Mouse (Mus musculus) left cerebral cortex, postnatal 10 days (tissue): ENCODE results near the gene Arsg. TPM values are rescaled to one million over a fixed set of nuclear protein-coding genes. Genes with fewer than 3 reads are reported as not detected.
"Not testable (repeated sequence)": the region's sequence is repeated elsewhere in the genome, so short reads cannot be mapped to it uniquely, and the experiment has no call there.

ENCODE experiments used
- DNase-seq, 2 experiments: peaks; one replicate each; pipeline ENCODE4 v3.0.0; 2021 to 2022; ENCODE audit warnings: low spot score in 2 of 2, mixed read lengths in 1 of 2; ENCODE audit errors: extremely low spot score in 1 of 2
- intact Hi-C: fragments of 180-260 bp; cut with DNase I; formaldehyde crosslinking; loops from one replicate; pipeline ENCODE4 v1.15.1; 2025
- total RNA-seq, 2 experiments: library from RNA; stranded (reverse); gene quantifications; 2 replicates each; pipeline ENCODE4 v1.2.3; 2021

Arsg gene
- total RNA-seq, 2 experiments from 2014 or later: 5.7 to 6.5 TPM

- intact Hi-C loops: no loop called here
- no peak for DNase-seq
These were observed 125.8 kb downstream of the Arsg start for GRCm38 (mm10) chr11:109598778-109599570.

- DNase-seq: no peak
- intact Hi-C loops: no loop called here
These were observed 134.4 kb downstream of the Arsg start for GRCm38 (mm10) chr11:109607600-109607999.

- intact Hi-C loops: no loop called here
- no peak for DNase-seq
These were observed 135.9 kb downstream of the Arsg start for GRCm38 (mm10) chr11:109608976-109609625.

- intact Hi-C loops: no loop called here
- no peak for DNase-seq
These were observed 137.0 kb downstream of the Arsg start for GRCm38 (mm10) chr11:109610046-109610794.

GRCm38 (mm10) chr11:109610795-109611302 is 137.7 kb downstream of the Arsg start:
- intact Hi-C loops: no loop called here
- no peak for DNase-seq

- intact Hi-C loops: no loop called here
- DNase-seq: peak; percentile 98 to 99
These were observed 138.4 kb downstream of the Arsg start, which contains the start of gene Wipi1 for GRCm38 (mm10) chr11:109611303-109612149. Gene Wipi1 (minus strand): TSS chr11:109611967.

- no peak for DNase-seq
- intact Hi-C loops: no loop called here
These were observed 139.8 kb downstream of the Arsg start for GRCm38 (mm10) chr11:109612871-109613529.

GRCm38 (mm10) chr11:109615286-109615685 is 142.1 kb downstream of the Arsg start:
- intact Hi-C loops: no loop called here
- DNase-seq: no peak

GRCm38 (mm10) chr11:109616352-109616751 is 143.2 kb downstream of the Arsg start:
- intact Hi-C loops: no loop called here
- no peak for DNase-seq

GRCm38 (mm10) chr11:109616766-109617165 is 143.6 kb downstream of the Arsg start:
- DNase-seq: no peak
- intact Hi-C loops: no loop called here

- intact Hi-C loops: not testable (repeated sequence)
These were observed 145.9 kb downstream of the Arsg start for GRCm38 (mm10) chr11:109619055-109619454.

GRCm38 (mm10) chr11:109620356-109620755 is 147.2 kb downstream of the Arsg start:
- intact Hi-C loops: no loop called here
- DNase-seq: no peak

More at GRCm38 (mm10) chr11:109619055-109619454, 145.9 kb downstream of the Arsg start:
- DNase-seq: peak in 1 of 2 experiments; percentile 66

- DNase-seq: peak; percentile 55 to 67
- intact Hi-C loops: no loop called here
These were observed 148.0 kb downstream of the Arsg start for GRCm38 (mm10) chr11:109621183-109621582.

GRCm38 (mm10) chr11:109622518-109623037 is 149.4 kb downstream of the Arsg start:
- peak in 1 of 2 experiments; percentile 35 for DNase-seq
- intact Hi-C loops: no loop called here
